Mouse (Mus musculus): ENCODE measurements at regions not wholly inside any gene's neighbourhood (a gene's known extent, or its start where the extent isn't known, plus 50 kb on each side); places are given as distances from the start of the nearest gene placed in this dataset.
"Not testable (repeated sequence)": the region's sequence is repeated elsewhere in the genome, so short reads cannot be mapped to it uniquely, and the experiment has no call there.

GRCm38 (mm10) chr16:46847707-46848356 is 349.5 kb upstream of the Nectin3 start:
- Histone ChIP-seq H3K36me3 (replicated peaks; ENCODE audit: control insufficient read depth, insufficient read depth, low read depth, low read length) (no peaks in the 10 kb centered on the region), H3K9me3 (replicated peaks; ENCODE audit: control insufficient read depth, low read length) (no peaks in the 10 kb centered on the region), H3K4me1 (ENCODE audit: control insufficient read depth, insufficient read depth, low read length) (no peaks in the 10 kb centered on the region), H3K4me2 (ENCODE audit: low read depth, low read length) (no peak overlapping the region), H3K27ac (replicated peaks; ENCODE audit: low read depth, low read length) (no peak overlapping the region), H3K4me3 (ENCODE audit: low read depth, low read length) (no peak overlapping the region), H3K9ac (replicated peaks; ENCODE audit: low read length) (no peak overlapping the region), H3K27me3 (ENCODE audit: control insufficient read depth, insufficient read depth, low read length) (no peaks in the 10 kb centered on the region)
- ATAC-seq (replicated peaks; ENCODE audit: insufficient number of reproducible peaks, low FRiP score, low TSS enrichment, low read depth), result no peak
- DNase-seq (ENCODE audit: low spot score), result no peak
- 68% methylated on average over 3 of the region's 3 CpGs for WGBS

GRCm38 (mm10) chr16:46841179-46841578 is 342.9 kb upstream of the Nectin3 start:
- ATAC-seq (replicated peaks; ENCODE audit: insufficient number of reproducible peaks, low FRiP score, low TSS enrichment, low read depth), result no peak

DNA sequence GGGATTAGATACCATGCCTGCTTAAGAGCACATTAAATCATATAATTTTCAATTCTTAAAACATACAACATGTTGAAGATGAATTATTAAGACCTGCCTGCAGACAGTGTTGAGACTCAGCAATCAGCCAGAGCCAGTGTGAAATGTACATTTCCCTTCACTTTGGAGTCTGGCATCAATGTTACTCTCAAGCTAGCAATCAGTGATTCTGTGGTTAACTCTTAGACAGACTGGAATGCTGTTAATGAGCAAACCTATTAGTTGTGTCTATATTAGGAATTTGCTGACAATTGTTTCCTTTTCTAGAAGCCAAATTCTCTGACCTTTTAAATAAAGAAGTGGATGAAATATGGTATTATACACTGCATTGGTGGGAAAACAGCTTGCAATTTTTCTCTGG is 342.4 kb upstream of the Nectin3 start:
- Histone ChIP-seq H3K27me3 (ENCODE audit: control insufficient read depth, insufficient read depth, low read length) (no peaks in the 10 kb centered on the region), H3K4me1 (ENCODE audit: control insufficient read depth, insufficient read depth, low read length) (no peaks in the 10 kb centered on the region), H3K4me3 (ENCODE audit: low read depth, low read length) (no peak overlapping the region), H3K9ac (replicated peaks; ENCODE audit: low read length) (no peak overlapping the region), H3K27ac (replicated peaks; ENCODE audit: low read depth, low read length) (no peak overlapping the region), H3K4me2 (ENCODE audit: low read depth, low read length) (no peak overlapping the region), H3K36me3 (replicated peaks; ENCODE audit: control insufficient read depth, insufficient read depth, low read depth, low read length) (no peaks in the 10 kb centered on the region), H3K9me3 (replicated peaks; ENCODE audit: control insufficient read depth, low read length) (no peaks in the 10 kb centered on the region)
- ATAC-seq (replicated peaks; ENCODE audit: insufficient number of reproducible peaks, low FRiP score, low TSS enrichment, low read depth) (no peak), DNase-seq (ENCODE audit: low spot score) (no peak)

More at GRCm38 (mm10) chr16:46841179-46841578, 342.9 kb upstream of the Nectin3 start:
- no peak for DNase-seq (ENCODE audit: low spot score)
- no peak overlapping the region for H3K4me2 ChIP-seq (ENCODE audit: low read depth, low read length)
- H3K27ac ChIP-seq (replicated peaks; ENCODE audit: low read depth, low read length), result no peak overlapping the region
- H3K4me3 ChIP-seq (ENCODE audit: low read depth, low read length), result no peak overlapping the region
- no peaks in the 10 kb centered on the region for H3K9me3 ChIP-seq (replicated peaks; ENCODE audit: control insufficient read depth, low read length)
- H3K27me3 ChIP-seq (ENCODE audit: control insufficient read depth, insufficient read depth, low read length), result no peaks in the 10 kb centered on the region
- H3K36me3 ChIP-seq (replicated peaks; ENCODE audit: control insufficient read depth, insufficient read depth, low read depth, low read length), result no peaks in the 10 kb centered on the region
- no peaks in the 10 kb centered on the region for H3K4me1 ChIP-seq (ENCODE audit: control insufficient read depth, insufficient read depth, low read length)
- WGBS, result 71% methylated on average over 2 of the region's 2 CpGs
- H3K9ac ChIP-seq (replicated peaks; ENCODE audit: low read length), result no peak overlapping the region

DNA sequence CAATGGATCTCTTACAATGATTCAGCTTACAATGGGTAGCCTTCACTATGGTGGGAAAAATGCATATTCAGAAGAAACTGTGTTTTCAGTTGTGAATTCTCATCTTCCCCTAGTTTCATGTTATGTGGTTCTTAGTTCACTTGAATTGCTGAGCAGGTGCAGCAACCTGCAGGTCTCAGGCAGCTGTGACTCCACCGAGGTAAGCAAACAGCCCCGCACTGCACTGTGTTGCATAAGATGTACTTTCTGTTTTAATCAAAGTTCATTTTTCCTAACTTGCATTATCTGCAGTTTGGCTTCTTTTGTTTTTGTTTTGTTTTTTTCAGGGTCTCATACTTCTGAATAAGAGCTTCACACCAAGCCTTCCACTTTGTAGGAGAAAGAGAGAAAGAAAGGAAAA is 326.8 kb upstream of the Nectin3 start:
- Histone ChIP-seq H3K9ac (replicated peaks; ENCODE audit: low read length) (no peak overlapping the region), H3K4me1 (ENCODE audit: control insufficient read depth, insufficient read depth, low read length) (no peaks in the 10 kb centered on the region), H3K4me2 (ENCODE audit: low read depth, low read length) (no peak overlapping the region), H3K4me3 (ENCODE audit: low read depth, low read length) (no peak overlapping the region), H3K27ac (replicated peaks; ENCODE audit: low read depth, low read length) (no peak overlapping the region), H3K27me3 (ENCODE audit: control insufficient read depth, insufficient read depth, low read length) (no peaks in the 10 kb centered on the region), H3K36me3 (replicated peaks; ENCODE audit: control insufficient read depth, insufficient read depth, low read depth, low read length) (no peaks in the 10 kb centered on the region), H3K9me3 (replicated peaks; ENCODE audit: control insufficient read depth, low read length) (no peaks in the 10 kb centered on the region)
- DNase-seq (ENCODE audit: low spot score), result no peak
- ATAC-seq (replicated peaks; ENCODE audit: insufficient number of reproducible peaks, low FRiP score, low TSS enrichment, low read depth), result no peak
- 75% methylated on average over 2 of the region's 2 CpGs for WGBS

- 51% methylated on average over 3 of the region's 3 CpGs for WGBS
- DNase-seq (ENCODE audit: low spot score), result no peak
- H3K9me3 ChIP-seq (replicated peaks; ENCODE audit: control insufficient read depth, low read length), result no peaks in the 10 kb centered on the region
- no peaks in the 10 kb centered on the region for H3K27me3 ChIP-seq (ENCODE audit: control insufficient read depth, insufficient read depth, low read length)
- H3K36me3 ChIP-seq (replicated peaks; ENCODE audit: control insufficient read depth, insufficient read depth, low read depth, low read length), result no peaks in the 10 kb centered on the region
- no peak overlapping the region for H3K4me2 ChIP-seq (ENCODE audit: low read depth, low read length)
- no peaks in the 10 kb centered on the region for H3K4me1 ChIP-seq (ENCODE audit: control insufficient read depth, insufficient read depth, low read length)
- no peak for ATAC-seq (replicated peaks; ENCODE audit: insufficient number of reproducible peaks, low FRiP score, low TSS enrichment, low read depth)
- H3K9ac ChIP-seq (replicated peaks; ENCODE audit: low read length), result no peak overlapping the region
- no peak overlapping the region for H3K27ac ChIP-seq (replicated peaks; ENCODE audit: low read depth, low read length)
- no peak overlapping the region for H3K4me3 ChIP-seq (ENCODE audit: low read depth, low read length)
These were observed 324.4 kb upstream of the Nectin3 start for GRCm38 (mm10) chr16:46822753-46823152.

GRCm38 (mm10) chr16:46818215-46818614 is 319.9 kb upstream of the Nectin3 start:
- ATAC-seq (replicated peaks; ENCODE audit: insufficient number of reproducible peaks, low FRiP score, low TSS enrichment, low read depth) (no peak), DNase-seq (ENCODE audit: low spot score) (no peak)
- H3K27ac ChIP-seq (replicated peaks; ENCODE audit: low read depth, low read length), result no peak overlapping the region
- no peaks in the 10 kb centered on the region for H3K9me3 ChIP-seq (replicated peaks; ENCODE audit: control insufficient read depth, low read length)
- no peak overlapping the region for H3K9ac ChIP-seq (replicated peaks; ENCODE audit: low read length)
- H3K4me3 ChIP-seq (ENCODE audit: low read depth, low read length), result no peak overlapping the region
- no peak overlapping the region for H3K4me2 ChIP-seq (ENCODE audit: low read depth, low read length)
- H3K36me3 ChIP-seq (replicated peaks; ENCODE audit: control insufficient read depth, insufficient read depth, low read depth, low read length), result no peaks in the 10 kb centered on the region
- no peaks in the 10 kb centered on the region for H3K27me3 ChIP-seq (ENCODE audit: control insufficient read depth, insufficient read depth, low read length)
- no peaks in the 10 kb centered on the region for H3K4me1 ChIP-seq (ENCODE audit: control insufficient read depth, insufficient read depth, low read length)
- WGBS, result 91% methylated on average over 1 of the region's 1 CpGs

DNA sequence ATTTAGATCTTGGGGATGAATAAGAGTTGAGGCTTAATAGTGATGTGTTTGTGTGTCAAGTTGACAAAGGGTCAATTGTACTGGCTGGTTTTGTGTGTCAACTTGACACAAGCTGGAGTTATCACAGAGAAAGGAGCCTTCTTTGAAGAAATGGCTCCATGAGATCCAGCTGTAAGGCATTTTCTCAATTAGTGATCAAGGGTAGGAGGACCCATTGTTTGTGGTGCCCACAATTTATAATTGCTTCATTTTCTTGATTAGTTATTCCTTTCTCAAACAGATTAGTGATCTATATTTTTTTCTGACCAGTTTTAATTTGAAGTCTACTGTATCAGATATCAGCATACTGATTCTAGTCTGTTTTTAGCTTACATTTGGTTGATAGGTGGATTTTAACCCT is 313.5 kb upstream of the Nectin3 start:
- H3K36me3 ChIP-seq (replicated peaks; ENCODE audit: control insufficient read depth, insufficient read depth, low read depth, low read length); H3K4me3 ChIP-seq (ENCODE audit: low read depth, low read length); H3K9me3 ChIP-seq (replicated peaks; ENCODE audit: control insufficient read depth, low read length); H3K27ac ChIP-seq (replicated peaks; ENCODE audit: low read depth, low read length); ATAC-seq (replicated peaks; ENCODE audit: insufficient number of reproducible peaks, low FRiP score, low TSS enrichment, low read depth); H3K27me3 ChIP-seq (ENCODE audit: control insufficient read depth, insufficient read depth, low read length); H3K9ac ChIP-seq (replicated peaks; ENCODE audit: low read length); DNase-seq (ENCODE audit: low spot score); H3K4me2 ChIP-seq (ENCODE audit: low read depth, low read length); H3K4me1 ChIP-seq (ENCODE audit: control insufficient read depth, insufficient read depth, low read length): not testable (repeated sequence)

GRCm38 (mm10) chr16:46807476-46807875 is 309.2 kb upstream of the Nectin3 start:
- ATAC-seq (replicated peaks; ENCODE audit: insufficient number of reproducible peaks, low FRiP score, low TSS enrichment, low read depth) (no peak), DNase-seq (ENCODE audit: low spot score) (no peak)
- Histone ChIP-seq H3K27me3 (ENCODE audit: control insufficient read depth, insufficient read depth, low read length) (no peaks in the 10 kb centered on the region), H3K4me3 (ENCODE audit: low read depth, low read length) (no peak overlapping the region), H3K9me3 (replicated peaks; ENCODE audit: control insufficient read depth, low read length) (no peaks in the 10 kb centered on the region), H3K9ac (replicated peaks; ENCODE audit: low read length) (no peak overlapping the region), H3K36me3 (replicated peaks; ENCODE audit: control insufficient read depth, insufficient read depth, low read depth, low read length) (no peaks in the 10 kb centered on the region), H3K27ac (replicated peaks; ENCODE audit: low read depth, low read length) (no peak overlapping the region), H3K4me2 (ENCODE audit: low read depth, low read length) (no peak overlapping the region), H3K4me1 (ENCODE audit: control insufficient read depth, insufficient read depth, low read length) (no peaks in the 10 kb centered on the region)
- WGBS, result 90% methylated on average over 2 of the region's 2 CpGs

Data from embryonic facial prominence, embryonic 11.5 days (tissue).